Mouse (Mus musculus): ENCODE measurements around the gene Mif. TPM values are rescaled to one million over a fixed set of nuclear protein-coding genes. Genes with fewer than 3 reads are reported as not detected.
A peak's percentile ranks its signal among the peaks of the same experiment; 100 is the strongest.

Mif gene
- total and polyA plus RNA-seq, 3 experiments, result 1,217 to 2,151 (median 2,072) TPM

DNA sequence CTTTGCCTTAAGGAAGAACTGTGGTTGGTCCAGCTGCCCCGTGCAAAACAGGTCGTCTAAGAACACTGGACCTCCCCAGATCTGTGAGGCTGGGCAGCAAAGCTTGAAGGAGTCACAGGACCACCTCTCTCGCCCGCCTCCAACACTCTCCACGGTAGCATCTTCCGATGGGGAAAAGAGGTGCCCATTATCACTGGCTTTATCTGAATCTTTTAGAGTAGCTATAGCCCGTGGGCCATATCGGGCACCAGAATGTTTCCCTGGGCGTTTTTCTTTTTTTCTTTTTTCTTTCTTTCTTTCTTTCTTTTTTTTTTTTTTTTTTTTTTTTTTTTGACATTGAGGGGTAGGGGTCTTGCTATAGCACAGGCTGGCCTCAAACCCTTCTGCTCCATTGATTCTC is 25.3 kb downstream of the Mif start:
- peak overlapping the region; percentile 92 for H3K27ac ChIP-seq (ENCODE audit: insufficient read depth, low read depth)
- dilution Hi-C loops (cut with MboI; ENCODE audit: extremely low pct_ligation_motif_present, extremely low pct_unique_long_range_greater_than_20kb, low sequenced_read_pairs), result no loop called here

DNA sequence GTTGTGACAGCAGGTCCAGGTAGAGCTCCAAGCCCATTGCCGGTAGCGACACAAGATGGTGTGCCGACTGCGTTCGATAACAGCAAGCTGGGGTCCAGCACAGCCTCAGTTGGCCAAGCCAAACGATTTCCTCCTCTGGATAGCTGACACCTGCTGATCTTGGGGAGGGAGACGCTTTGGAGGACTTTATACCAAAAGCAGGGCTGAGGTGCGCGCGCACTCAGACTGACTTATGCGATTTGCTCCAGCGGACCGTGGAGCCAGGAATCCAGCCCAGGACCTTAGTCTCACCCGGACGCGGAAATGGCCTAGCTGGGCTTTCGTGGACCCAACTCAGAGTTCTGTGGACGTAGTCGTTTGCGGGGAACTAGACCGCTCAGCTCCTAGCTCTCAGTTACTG is 25.8 kb downstream of the Mif start:
- DNase-seq (ENCODE audit: extremely low read depth), result peak; percentile 89
- H3K4me1 ChIP-seq (ENCODE audit: control insufficient read depth in 1 of 2, insufficient read depth in 2 of 2), result peaks cover 3 to 39% of the 10 kb centered on the region in 2 experiments; a peak in 2 of 4 replicates
- peaks cover 0 to 2% of the 10 kb centered on the region in 2 experiments for H3K36me3 ChIP-seq (replicated peaks in 1 of 2; ENCODE audit: control insufficient read depth in 1 of 2, insufficient read depth in 1 of 2, low read length in 1 of 2)
- H3K9ac ChIP-seq (ENCODE audit: insufficient read depth, low read depth), result peak overlapping the region; percentile 83
- in situ Hi-C loops (cut with MboI; ENCODE audit: low pct_ligation_motif_present, low pct_unique_long_range_greater_than_20kb, low sequenced_read_pairs), result loop anchor here (10.0 kb wide), 1 partner anchor 249 kb away; the partner anchor contains the start of gene Ggt5
- H3K4me2 ChIP-seq (ENCODE audit: insufficient read depth, low read depth, poor library complexity, severe bottlenecking), result peak overlapping the region; percentile 88
- TF ChIP-seq USF1 (IDR thresholded peaks at IDR 0.05; ENCODE audit: low read depth, low read length), result no peak
- no peak for TF ChIP-seq USF2 (conservative IDR thresholded peaks at IDR 0.05; ENCODE audit: low read depth, low read length)
- peak; percentile 31; the same call in 1 of the 2 replicates for TF ChIP-seq IRF4 (IDR thresholded peaks at IDR 0.05; ENCODE audit: low read depth, low read length)
- TF ChIP-seq POLR2A (IDR thresholded peaks at IDR 0.05; ENCODE audit: low read depth, low read length), result peak; percentile 75
- 0 out of 2 replicates have a peak, but pooled peaks have one; percentile 32 for TF ChIP-seq RCOR1 (conservative IDR thresholded peaks at IDR 0.05; ENCODE audit: low read depth, low read length)
- no peak for TF ChIP-seq GABPA (IDR thresholded peaks at IDR 0.05; ENCODE audit: insufficient replicate concordance, low read depth, low read length)
- peak; percentile 21; the same call in 1 of the 2 replicates for TF ChIP-seq BHLHE40 (IDR thresholded peaks at IDR 0.05; ENCODE audit: low read depth, low read length)
- no peak for TF ChIP-seq CHD2 (IDR thresholded peaks at IDR 0.05; ENCODE audit: low read length)
- no peak for TF ChIP-seq PAX5 (IDR thresholded peaks at IDR 0.05; ENCODE audit: low read length)
- TF ChIP-seq ELF1 (IDR thresholded peaks at IDR 0.05; ENCODE audit: low read depth, low read length), result peak; percentile 89
- no peak for TF ChIP-seq POLR2AphosphoS2 (IDR thresholded peaks at IDR 0.05; ENCODE audit: low read depth, low read length)
- peak; percentile 68; the same call in 1 of the 2 replicates for TF ChIP-seq TCF12 (IDR thresholded peaks at IDR 0.05; ENCODE audit: low read depth, low read length)
- TF ChIP-seq MAX (IDR thresholded peaks at IDR 0.05; ENCODE audit: low read length), result peak; percentile 51; the same call in 1 of the 2 replicates
- TF ChIP-seq MEF2A (IDR thresholded peaks at IDR 0.05; ENCODE audit: borderline replicate concordance, low read depth, low read length), result no peak
- peak; percentile 53; the same call in 1 of the 2 replicates for TF ChIP-seq ZMIZ1 (IDR thresholded peaks at IDR 0.05; ENCODE audit: low read depth, low read length)
- TF ChIP-seq ZKSCAN1 (IDR thresholded peaks at IDR 0.05; ENCODE audit: borderline replicate concordance, low read depth, low read length), result no peak
- no peak for TF ChIP-seq ZNF384 (IDR thresholded peaks at IDR 0.05; ENCODE audit: low read depth, low read length)
- peak; percentile 83 for TF ChIP-seq NRF1 (IDR thresholded peaks at IDR 0.05; ENCODE audit: low read depth, low read length)
- TF ChIP-seq MXI1 (IDR thresholded peaks at IDR 0.05; ENCODE audit: low read depth, low read length), result 0 out of 2 replicates have a peak, but pooled peaks have one; percentile 58
- TF ChIP-seq HCFC1 (IDR thresholded peaks at IDR 0.05; ENCODE audit: low read depth, low read length), result peak; percentile 57
- no peak for TF ChIP-seq SMC3 (IDR thresholded peaks at IDR 0.05; ENCODE audit: low read depth, low read length)
- peak; percentile 67; the same call in 1 of the 2 replicates for TF ChIP-seq UBTF (IDR thresholded peaks at IDR 0.05; ENCODE audit: low read depth, low read length)
- TF ChIP-seq RAD21 (IDR thresholded peaks at IDR 0.05; ENCODE audit: low read depth, low read length), result no peak
- TF ChIP-seq TBP (conservative IDR thresholded peaks at IDR 0.05; ENCODE audit: low read depth, low read length), result peak; percentile 55; the same call in 1 of the 2 replicates
- TF ChIP-seq SIN3A (IDR thresholded peaks at IDR 0.05; ENCODE audit: low read length), result peak; percentile 78; the same call in 1 of the 2 replicates
- TF ChIP-seq CTCF (conservative IDR thresholded peaks at IDR 0.05 in 1 of 2, IDR thresholded peaks at IDR 0.05 in 1 of 2; ENCODE audit: low read depth in 2 of 2, low read length in 2 of 2), result no peak
- TF ChIP-seq MYC (IDR thresholded peaks at IDR 0.05; ENCODE audit: low read depth, low read length), result 0 out of 2 replicates have a peak, but pooled peaks have one; percentile 27
- TF ChIP-seq CHD1 (IDR thresholded peaks at IDR 0.05; ENCODE audit: low read depth, low read length), result no peak; the same call in 1 of the 2 replicates
- no peak for TF ChIP-seq E2F4 (IDR thresholded peaks at IDR 0.05; ENCODE audit: insufficient replicate concordance, low read depth, low read length)
- no peak for TF ChIP-seq ETS1 (conservative IDR thresholded peaks at IDR 0.05; ENCODE audit: low read depth, low read length)
- TF ChIP-seq NELFE (IDR thresholded peaks at IDR 0.05; ENCODE audit: low read depth, low read length), result peak; percentile 46
- no peaks in the 10 kb centered on the region for H3K9me3 ChIP-seq (replicated peaks; ENCODE audit: low read length)
- H3K27ac ChIP-seq (ENCODE audit: insufficient read depth, low read depth), result peak overlapping the region; percentile 92
- dilution Hi-C loops (cut with MboI; ENCODE audit: extremely low pct_ligation_motif_present, extremely low pct_unique_long_range_greater_than_20kb, low sequenced_read_pairs), result no loop called here
- no peaks in the 10 kb centered on the region for H3K27me3 ChIP-seq (replicated peaks)
- peak overlapping the region; percentile 61 to 79 (median 73) for H3K4me3 ChIP-seq (replicated peaks in 1 of 3; ENCODE audit: low read depth in 2 of 3, low read length in 2 of 3, poor library complexity in 1 of 3)
- H3K79me2 ChIP-seq (replicated peaks; ENCODE audit: control insufficient read depth, extremely low read depth, insufficient read depth, poor library complexity, severe bottlenecking), result no peaks in the 10 kb centered on the region

More for the DNA sequence above, 25.3 kb downstream of the Mif start:
- Histone ChIP-seq H3K79me2 (replicated peaks; ENCODE audit: control insufficient read depth, extremely low read depth, insufficient read depth, poor library complexity, severe bottlenecking) (no peaks in the 10 kb centered on the region), H3K4me3 (replicated peaks in 1 of 3; ENCODE audit: low read depth in 2 of 3, low read length in 2 of 3, poor library complexity in 1 of 3) (peak overlapping the region; percentile 61 to 79 (median 73)), H3K27me3 (replicated peaks) (no peaks in the 10 kb centered on the region), H3K9ac (ENCODE audit: insufficient read depth, low read depth) (peak overlapping the region; percentile 83), H3K36me3 (replicated peaks in 1 of 2; ENCODE audit: control insufficient read depth in 1 of 2, insufficient read depth in 1 of 2, low read length in 1 of 2) (peaks cover 0 to 2% of the 10 kb centered on the region in 2 experiments), H3K9me3 (replicated peaks; ENCODE audit: low read length) (no peaks in the 10 kb centered on the region), H3K4me2 (ENCODE audit: insufficient read depth, low read depth, poor library complexity, severe bottlenecking) (peak overlapping the region; percentile 88), H3K4me1 (ENCODE audit: control insufficient read depth in 1 of 2, insufficient read depth in 2 of 2) (peaks cover 3 to 34% of the 10 kb centered on the region in 2 experiments; a peak in 2 of 4 replicates)
- TF ChIP-seq USF1 (IDR thresholded peaks at IDR 0.05; ENCODE audit: low read depth, low read length) (no peak), CHD1 (IDR thresholded peaks at IDR 0.05; ENCODE audit: low read depth, low read length) (peak; percentile 66; the same call in 1 of the 2 replicates), ZNF384 (IDR thresholded peaks at IDR 0.05; ENCODE audit: low read depth, low read length) (peak; percentile 62)
- DNase-seq (ENCODE audit: extremely low read depth), result no peak
- in situ Hi-C loops (cut with MboI; ENCODE audit: low pct_ligation_motif_present, low pct_unique_long_range_greater_than_20kb, low sequenced_read_pairs), result loop anchor here (10.0 kb wide), 1 partner anchor 250 kb away; the partner anchor contains the start of gene Ggt5
